Mouse (Mus musculus): ENCODE data around the gene Klk15.
"Not testable (repeated sequence)": the region's sequence is repeated elsewhere in the genome, so short reads cannot be mapped to it uniquely, and the experiment has no call there.

Klk15 gene

DNA sequence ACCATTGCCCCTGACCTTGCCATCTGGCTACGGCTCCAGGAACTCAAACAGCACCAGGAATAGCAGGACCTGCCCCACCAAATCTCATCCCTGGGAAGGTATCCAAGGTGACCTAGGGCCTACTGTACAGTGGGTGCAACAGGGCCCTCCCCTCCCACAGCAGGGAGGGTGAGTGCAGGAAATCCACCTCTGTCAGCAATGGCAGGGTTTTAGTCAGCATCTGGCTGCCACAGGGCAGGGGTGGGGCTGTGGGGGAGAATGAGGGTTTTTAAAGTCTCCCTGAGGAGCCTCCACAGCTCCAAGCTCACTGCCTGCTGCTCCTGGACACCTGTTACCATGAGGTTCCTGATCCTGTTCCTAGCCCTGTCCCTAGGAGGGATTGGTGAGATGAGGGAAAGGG lies 42.2 kb downstream of the Klk15 start, which contains the start of gene Klk1b9:
Gene Klk1b9, plus strand, starts transcription at position 301 of the 400 bp plus-strand sequence.
- DNase-seq (ENCODE audit: low spot score in 2 of 2), result not testable (repeated sequence)

GRCm38 (mm10) chr7:43985657-43986056 lies 52.1 kb downstream of the Klk15 start:
- no peak for DNase-seq (ENCODE audit: low spot score in 2 of 2)

Measured in urinary bladder, adult 18-20 months (tissue).